Mouse (Mus musculus) liver, embryonic 14.5 days (tissue): ENCODE results near the gene Nup107. TPM values are rescaled to one million over a fixed set of nuclear protein-coding genes. Genes with fewer than 3 reads are reported as not detected.

Experiments used
- ATAC-seq: fragments of 200-750 bp; cut with Nextera tagmentation; 2 replicates; pipeline ENCODE4 v1.8.0; 2017; ENCODE audit warnings: moderate number of reproducible peaks, mild to moderate bottlenecking, moderate library complexity; ENCODE audit not compliant: insufficient read depth
- DNase-seq, 3 experiments: peaks; one replicate each; pipeline ENCODE4 v3.0.0-alpha.2; 2012 to 2013; ENCODE audit warnings: low read depth in 3 of 3, low spot score in 3 of 3
- H3K27ac ChIP-seq: fragments of 300-500 bp; sonication (generic); 2 replicates; pipeline ENCODE4 v1.5.1; 2014; ENCODE audit warnings: moderate library complexity, mild to moderate bottlenecking, control low read depth, inconsistent platforms
- H3K27me3 ChIP-seq: fragments of 300-500 bp; sonication (generic); 2 replicates; pipeline ENCODE4 v1.6.1; 2014; ENCODE audit warnings: mild to moderate bottlenecking, low read length, moderate library complexity; ENCODE audit not compliant: control insufficient read depth, insufficient read depth
- H3K36me3 ChIP-seq: fragments of 300-500 bp; sonication (generic); replicated peaks from 2 replicates; pipeline ENCODE4 v1.6.1; 2014; ENCODE audit warnings: low read depth; ENCODE audit not compliant: control insufficient read depth, insufficient read depth
- H3K4me1 ChIP-seq, 2 experiments: fragments of 200-500 bp in 1 of 2; fragments of 300-500 bp in 1 of 2; sonication (generic) in 1 of 2; replicated peaks; 2 replicates each; pipeline ENCODE4 v1.6.1; 2012 to 2014; ENCODE audit warnings: antibody characterized with exemption in 1 of 2, inconsistent platforms in 1 of 2, low read length in 1 of 2; ENCODE audit not compliant: control insufficient read depth in 2 of 2, insufficient read depth in 2 of 2
- H3K4me2 ChIP-seq: fragments of 300-500 bp; sonication (generic); 2 replicates; pipeline ENCODE4 v1.6.1; 2014; ENCODE audit warnings: low read depth, mild to moderate bottlenecking, control low read depth, moderate library complexity
- H3K4me3 ChIP-seq, 2 experiments: fragments of 200-500 bp in 1 of 2; fragments of 300-500 bp in 1 of 2; sonication (generic) in 1 of 2; 2 replicates each; pipeline ENCODE4 v1.5.1; 2012 to 2014; ENCODE audit warnings: low read depth in 2 of 2, low read length in 2 of 2, mild to moderate bottlenecking in 2 of 2, control low read depth in 1 of 2, inconsistent platforms in 1 of 2, moderate library complexity in 1 of 2; ENCODE audit not compliant: insufficient read depth in 1 of 2
- H3K9ac ChIP-seq: fragments of 300-500 bp; sonication (generic); replicated peaks from 2 replicates; pipeline ENCODE4 v1.6.1; 2014; ENCODE audit warnings: mild to moderate bottlenecking, control low read depth, moderate library complexity
- H3K9me3 ChIP-seq: fragments of 300-500 bp; sonication (generic); 2 replicates; pipeline ENCODE4 v1.6.1; 2016; ENCODE audit warnings: low read length, mixed read lengths; ENCODE audit not compliant: control insufficient read depth
- CTCF ChIP-seq: IDR thresholded peaks from 2 replicates; pipeline ENCODE4 v1.5.1; 2016; ENCODE audit warnings: antibody characterized with exemption, low read depth, control low read depth
- EP300 ChIP-seq: IDR thresholded peaks from 2 replicates; pipeline ENCODE4 v1.6.1; 2016; ENCODE audit warnings: antibody characterized with exemption, low read depth
- WGBS: fragments of 180-500 bp; shearing (Covaris S2); extraction: QIAGEN DNeasy Blood & Tissue Kit; methylation state at CpG from one replicate; pipeline ENCODE4 v1.1.7; 2014; ENCODE audit not compliant: insufficient replicate concordance; 5-methylcytosine and 5-hydroxymethylcytosine counted together
- polyA plus RNA-seq, 2 experiments: library from polyadenylated mRNA; depleted of rRNA in 1 of 2; stranded (reverse) in 1 of 2; unstranded in 1 of 2; fragments of >200 nt; fragmentation: Nextera tagmentation in 1 of 2; extraction: Ambion mirVana in 1 of 2; gene quantifications; 2 replicates each; pipeline versions ENCODE4 v1.2.1 to v1.2.3; 2012 to 2014

Gene Nup107
- polyA plus RNA-seq, 2 experiments, result 28.8 to 45.0 TPM

- no peak for DNase-seq
- no peak for ATAC-seq
- H3K9ac ChIP-seq, result no peak overlapping the region
- no peaks in the 10 kb centered on the region for H3K4me1 ChIP-seq
- no peaks in the 10 kb centered on the region for H3K27me3 ChIP-seq
- no peak overlapping the region for H3K4me3 ChIP-seq
- H3K27ac ChIP-seq, result no peak overlapping the region
- TF ChIP-seq EP300 (no peak), CTCF (no peak)
- no peaks in the 10 kb centered on the region for H3K9me3 ChIP-seq
- peaks cover 70% of the 10 kb centered on the region for H3K36me3 ChIP-seq
- WGBS, result 69% methylated on average over 12 of the region's 12 CpGs
- no peak overlapping the region for H3K4me2 ChIP-seq
These were observed 16.0 kb downstream of the Nup107 start for GRCm38 (mm10) chr10:117776281-117777102.

DNA sequence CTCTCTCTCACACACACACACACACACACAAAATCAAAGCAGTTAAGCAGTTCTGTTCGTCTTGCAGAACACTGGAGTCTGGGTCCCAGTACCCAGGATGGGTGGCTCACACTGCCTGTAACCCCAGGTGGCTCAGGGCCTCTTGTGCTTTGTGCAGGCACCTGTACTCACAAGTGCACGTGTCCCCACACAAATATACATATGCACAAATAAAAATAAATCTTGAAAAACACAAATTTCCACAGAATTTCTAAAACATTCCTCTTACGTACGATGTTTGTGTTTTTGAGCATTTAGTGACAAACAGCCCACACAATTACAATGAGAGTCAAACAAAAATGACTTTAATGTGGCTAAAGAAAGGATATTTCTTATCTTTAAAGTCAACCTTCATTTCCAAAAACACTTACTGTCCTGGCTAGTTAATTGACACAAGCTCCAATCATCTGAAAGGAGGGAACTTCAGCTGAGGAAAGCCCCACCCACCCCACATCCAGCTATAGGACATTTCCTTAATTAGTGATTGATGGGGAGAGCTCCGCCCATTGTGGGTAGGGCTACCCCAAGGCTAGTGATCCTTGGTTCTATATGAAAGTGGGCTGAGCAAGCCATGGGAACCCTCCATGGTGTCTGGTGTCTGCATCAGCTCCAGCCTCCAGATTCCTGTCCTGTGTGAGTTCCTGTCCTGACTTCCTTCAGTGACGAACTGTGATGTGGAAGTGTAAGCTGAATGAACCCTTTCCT is 16.9 kb downstream of the Nup107 start:
- Histone ChIP-seq H3K4me3 (no peak overlapping the region), H3K9me3 (no peaks in the 10 kb centered on the region), H3K4me1 (no peaks in the 10 kb centered on the region), H3K4me2 (no peak overlapping the region), H3K9ac (no peak overlapping the region), H3K36me3 (peaks cover 67% of the 10 kb centered on the region), H3K27me3 (no peaks in the 10 kb centered on the region), H3K27ac (no peak overlapping the region)
- TF ChIP-seq CTCF (no peak), EP300 (no peak)
- ATAC-seq (no peak), DNase-seq (no peak)
- 74% methylated on average over 6 of the region's 6 CpGs for WGBS

DNA sequence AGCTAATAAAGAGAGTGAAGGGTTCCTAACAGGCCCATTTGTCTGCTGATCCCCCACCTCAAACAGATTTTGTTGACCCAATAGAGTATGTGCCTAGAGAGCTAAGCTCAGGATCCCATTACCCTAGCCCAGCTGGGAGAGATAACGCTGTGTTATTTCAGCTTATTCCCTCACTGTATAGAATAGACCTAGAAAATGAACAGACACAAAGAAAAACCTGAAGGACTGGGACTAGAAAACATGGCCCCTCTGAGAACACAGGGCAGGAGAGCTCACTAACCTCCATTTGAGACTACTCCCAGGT is 17.7 kb downstream of the Nup107 start:
- H3K9me3 ChIP-seq, result no peaks in the 10 kb centered on the region
- no peak overlapping the region for H3K9ac ChIP-seq
- no peaks in the 10 kb centered on the region for H3K27me3 ChIP-seq
- TF ChIP-seq CTCF (no peak), EP300 (no peak)
- H3K4me1 ChIP-seq, result no peaks in the 10 kb centered on the region
- ATAC-seq, result no peak
- no peak overlapping the region for H3K4me3 ChIP-seq
- H3K27ac ChIP-seq, result no peak overlapping the region
- H3K36me3 ChIP-seq, result peaks cover 69% of the 10 kb centered on the region
- H3K4me2 ChIP-seq, result no peak overlapping the region
- WGBS, result 93% methylated on average over 1 of the region's 1 CpGs
- no peak for DNase-seq

GRCm38 (mm10) chr10:117774011-117774816 is 18.3 kb downstream of the Nup107 start:
- TF ChIP-seq CTCF (no peak), EP300 (no peak)
- no peak overlapping the region for H3K4me2 ChIP-seq
- H3K4me1 ChIP-seq, result no peaks in the 10 kb centered on the region
- no peaks in the 10 kb centered on the region for H3K9me3 ChIP-seq
- no peak overlapping the region for H3K9ac ChIP-seq
- 87% methylated on average over 22 of the region's 22 CpGs for WGBS
- no peaks in the 10 kb centered on the region for H3K27me3 ChIP-seq
- peaks cover 72% of the 10 kb centered on the region for H3K36me3 ChIP-seq
- no peak overlapping the region for H3K27ac ChIP-seq
- ATAC-seq (no peak), DNase-seq (no peak)
- H3K4me3 ChIP-seq, result no peak overlapping the region

- WGBS, result 88% methylated on average over 7 of the region's 7 CpGs
- Histone ChIP-seq H3K4me2 (no peak overlapping the region), H3K4me3 (no peak overlapping the region), H3K36me3 (peaks cover 68% of the 10 kb centered on the region), H3K4me1 (no peaks in the 10 kb centered on the region), H3K27ac (no peak overlapping the region), H3K9me3 (no peaks in the 10 kb centered on the region), H3K27me3 (no peaks in the 10 kb centered on the region), H3K9ac (no peak overlapping the region)
- DNase-seq (no peak), ATAC-seq (no peak)
- no peak for TF ChIP-seq CTCF
- no peak for TF ChIP-seq EP300
These were observed 19.3 kb downstream of the Nup107 start for GRCm38 (mm10) chr10:117773106-117773720.
